Mouse (Mus musculus) MEL (cell line): ENCODE measurements at regions not wholly inside any gene's neighbourhood (a gene's known extent, or its start where the extent isn't known, plus 50 kb on each side); places are given as distances from the start of the nearest gene placed in this dataset.

ENCODE experiments used
- DNase-seq: peaks from one replicate; pipeline ENCODE4 v3.0.0; 2011; ENCODE audit warnings: low read depth, low spot score
- H3K27ac ChIP-seq: 2 replicates; pipeline ENCODE4 v1.5.1; 2012; ENCODE audit warnings: low read depth, mild to moderate bottlenecking, control low read depth, low read length, moderate library complexity; ENCODE audit not compliant: control insufficient read depth
- H3K27me3 ChIP-seq, 2 experiments: fragments of 150-350 bp in 1 of 2; sonication (generic) in 1 of 2; 2 replicates each; pipeline ENCODE4 v1.6.1; 2012; ENCODE audit warnings: low read length in 2 of 2, mild to moderate bottlenecking in 2 of 2, improper control_type of control experiment in 1 of 2, moderate library complexity in 1 of 2; ENCODE audit not compliant: insufficient read depth in 2 of 2, control insufficient read depth in 1 of 2
- H3K36me3 ChIP-seq, 2 experiments: 2 replicates each; pipeline ENCODE4 v1.6.1; 2012 to 2014; ENCODE audit warnings: low read length in 2 of 2, improper control_type of control experiment in 1 of 2, inconsistent platforms in 1 of 2, mild to moderate bottlenecking in 1 of 2; ENCODE audit not compliant: insufficient read depth in 2 of 2, control insufficient read depth in 1 of 2
- H3K4me1 ChIP-seq, 2 experiments: fragments of 150-350 bp in 1 of 2; sonication (generic) in 1 of 2; 2 replicates each; pipeline ENCODE4 v1.6.1; 2012; ENCODE audit warnings: low read length in 2 of 2, improper control_type of control experiment in 1 of 2, mild to moderate bottlenecking in 1 of 2; ENCODE audit not compliant: insufficient read depth in 2 of 2, control insufficient read depth in 1 of 2
- H3K4me3 ChIP-seq, 2 experiments: fragments of 150-350 bp in 1 of 2; sonication (generic) in 1 of 2; 2 replicates each; pipeline ENCODE4 v1.5.1; 2012; ENCODE audit warnings: low read depth in 2 of 2, low read length in 2 of 2, mild to moderate bottlenecking in 2 of 2, moderate library complexity in 2 of 2, control low read depth in 1 of 2, improper control_type of control experiment in 1 of 2; ENCODE audit not compliant: control insufficient read depth in 1 of 2, insufficient read depth in 1 of 2
- H3K79me2 ChIP-seq: 2 replicates; pipeline ENCODE4 v1.6.1; 2012; ENCODE audit warnings: mild to moderate bottlenecking, low read length, moderate library complexity; ENCODE audit not compliant: control insufficient read depth, poor library complexity, insufficient read depth
- H3K9ac ChIP-seq: 2 replicates; pipeline ENCODE4 v1.6.1; 2012; ENCODE audit warnings: low read depth, mild to moderate bottlenecking, control low read depth, low read length, moderate library complexity; ENCODE audit not compliant: control insufficient read depth, poor library complexity, severe bottlenecking
- H3K9me3 ChIP-seq: fragments of 150-350 bp; sonication (generic); replicated peaks from 2 replicates; pipeline ENCODE4 v1.6.1; 2012; ENCODE audit warnings: mild to moderate bottlenecking, low read length, improper control_type of control experiment, moderate library complexity; ENCODE audit not compliant: insufficient read depth
- BHLHE40 ChIP-seq: IDR thresholded peaks from 2 replicates; pipeline ENCODE4 v1.6.1; 2012; ENCODE audit warnings: low read depth, mild to moderate bottlenecking, inconsistent platforms, low read length, improper control_type of control experiment, borderline replicate concordance
- CHD1 ChIP-seq: IDR thresholded peaks from 2 replicates; pipeline ENCODE4 v1.6.1; 2012; ENCODE audit warnings: low read depth, mild to moderate bottlenecking, inconsistent platforms, low read length, improper control_type of control experiment
- E2F4 ChIP-seq: IDR thresholded peaks from 2 replicates; pipeline ENCODE4 v1.6.1; 2011; ENCODE audit warnings: low read depth, low read length, improper control_type of control experiment, borderline replicate concordance
- ETS1 ChIP-seq: IDR thresholded peaks from 2 replicates; pipeline ENCODE4 v1.6.1; 2012; ENCODE audit warnings: low read depth, mild to moderate bottlenecking, inconsistent platforms, low read length, improper control_type of control experiment, moderate library complexity
- GABPA ChIP-seq: IDR thresholded peaks from 2 replicates; pipeline ENCODE4 v1.6.1; 2012; ENCODE audit warnings: low read depth, mild to moderate bottlenecking, inconsistent platforms, low read length, improper control_type of control experiment, moderate library complexity
- GATA1 ChIP-seq: IDR thresholded peaks from 2 replicates; pipeline ENCODE4 v1.6.1; 2011; ENCODE audit warnings: low read depth, low read length, improper control_type of control experiment
- MAZ ChIP-seq: IDR thresholded peaks from 2 replicates; pipeline ENCODE4 v1.6.1; 2012; ENCODE audit warnings: low read depth, mild to moderate bottlenecking, inconsistent platforms, low read length, improper control_type of control experiment
- MEF2A ChIP-seq: IDR thresholded peaks from 2 replicates; pipeline ENCODE4 v1.6.1; 2014; ENCODE audit warnings: low read depth, mild to moderate bottlenecking, inconsistent platforms, low read length, improper control_type of control experiment; ENCODE audit not compliant: poor library complexity, insufficient replicate concordance, severe bottlenecking; ENCODE audit errors: extremely low read depth
- MYB ChIP-seq: IDR thresholded peaks from 2 replicates; pipeline ENCODE4 v1.6.1; 2011; ENCODE audit warnings: mild to moderate bottlenecking, low read depth, low read length, improper control_type of control experiment
- MYC ChIP-seq: IDR thresholded peaks from 2 replicates; pipeline ENCODE4 v1.6.1; 2011; ENCODE audit warnings: low read depth, mild to moderate bottlenecking, low read length, improper control_type of control experiment, moderate library complexity
- POLR2AphosphoS2 ChIP-seq: IDR thresholded peaks from 2 replicates; pipeline ENCODE4 v1.6.1; 2011; ENCODE audit warnings: low read length, improper control_type of control experiment
- RCOR1 ChIP-seq: IDR thresholded peaks from 2 replicates; pipeline ENCODE4 v1.6.1; 2012; ENCODE audit warnings: low read depth, mild to moderate bottlenecking, inconsistent platforms, low read length, improper control_type of control experiment
- USF2 ChIP-seq, 2 experiments: IDR thresholded peaks; 2 replicates each; pipeline ENCODE4 v1.6.1; 2011 to 2012; ENCODE audit warnings: improper control_type of control experiment in 2 of 2, low read length in 2 of 2, borderline replicate concordance in 1 of 2, inconsistent platforms in 1 of 2, low read depth in 1 of 2, mild to moderate bottlenecking in 1 of 2; ENCODE audit not compliant: insufficient read depth in 1 of 2
- ZC3H11A ChIP-seq: IDR thresholded peaks from 2 replicates; pipeline ENCODE4 v1.6.1; 2012; ENCODE audit warnings: low read depth, mild to moderate bottlenecking, inconsistent platforms, low read length, improper control_type of control experiment
- ZKSCAN1 ChIP-seq: IDR thresholded peaks from 2 replicates; pipeline ENCODE4 v1.6.1; 2012; ENCODE audit warnings: low read depth, mild to moderate bottlenecking, inconsistent platforms, low read length, improper control_type of control experiment, moderate library complexity
- ZMIZ1 ChIP-seq: IDR thresholded peaks from 2 replicates; pipeline ENCODE4 v1.6.1; 2012; ENCODE audit warnings: low read depth, mild to moderate bottlenecking, inconsistent platforms, low read length, improper control_type of control experiment, moderate library complexity

- Histone ChIP-seq H3K9ac (no peak overlapping the region), H3K79me2 (no peaks in the 10 kb centered on the region), H3K4me3 (no peak overlapping the region), H3K27me3 (no peaks in the 10 kb centered on the region), H3K4me1 (no peaks in the 10 kb centered on the region), H3K27ac (no peak overlapping the region), H3K36me3 (no peaks in the 10 kb centered on the region), H3K9me3 (no peaks in the 10 kb centered on the region)
- TF ChIP-seq GABPA (no peak), CHD1 (no peak), RCOR1 (no peak), ZC3H11A (no peak)
- DNase-seq = no peak
These were observed 608.4 kb upstream of the Fam92a start for GRCm38 (mm10) chr4:12780254-12780653.

- DNase-seq = no peak
- H3K9me3 ChIP-seq = no peaks in the 10 kb centered on the region
- no peak overlapping the region for H3K4me3 ChIP-seq
- no peaks in the 10 kb centered on the region for H3K36me3 ChIP-seq
- H3K27ac ChIP-seq = no peak overlapping the region
- no peaks in the 10 kb centered on the region for H3K4me1 ChIP-seq
- TF ChIP-seq MAZ (no peak), RCOR1 (no peak), ZMIZ1 (no peak), MYB (no peak), GATA1 (no peak), BHLHE40 (no peak)
- H3K27me3 ChIP-seq = no peaks in the 10 kb centered on the region
- H3K79me2 ChIP-seq = no peaks in the 10 kb centered on the region
- H3K9ac ChIP-seq = no peak overlapping the region
These were observed 607.4 kb upstream of the Fam92a start for GRCm38 (mm10) chr4:12779211-12779610.

GRCm38 (mm10) chr4:12778163-12778562, 606.3 kb upstream of the Fam92a start:
- H3K27ac ChIP-seq = no peak overlapping the region
- no peaks in the 10 kb centered on the region for H3K4me1 ChIP-seq
- no peak for TF ChIP-seq POLR2AphosphoS2
- TF ChIP-seq MAZ = no peak
- no peak for TF ChIP-seq ETS1
- TF ChIP-seq USF2 (IDR thresholded peaks at IDR 0.05; ENCODE audit: borderline replicate concordance in 1 of 2, insufficient read depth in 1 of 2, low read depth in 1 of 2, low read length in 2 of 2) = no peak
- no peak for TF ChIP-seq ZMIZ1
- TF ChIP-seq MYC = no peak
- no peak for TF ChIP-seq E2F4
- no peak for TF ChIP-seq ZKSCAN1
- no peak for TF ChIP-seq MEF2A
- TF ChIP-seq GABPA = no peak
- H3K79me2 ChIP-seq = no peaks in the 10 kb centered on the region
- no peak for DNase-seq
- no peak overlapping the region for H3K9ac ChIP-seq
- H3K9me3 ChIP-seq = no peaks in the 10 kb centered on the region
- no peaks in the 10 kb centered on the region for H3K27me3 ChIP-seq
- H3K36me3 ChIP-seq = no peaks in the 10 kb centered on the region
- no peak overlapping the region for H3K4me3 ChIP-seq
